Mouse (Mus musculus) midbrain, embryonic 11.5 days (tissue): ENCODE data around the gene Arl2. TPM values are rescaled to one million over a fixed set of nuclear protein-coding genes. Genes with fewer than 3 reads are reported as not detected.

ENCODE experiments used
- ATAC-seq: fragments of 200-750 bp; cut with Nextera tagmentation; 2 replicates; pipeline ENCODE4 v1.8.0; 2017; ENCODE audit warnings: moderate TSS enrichment, moderate library complexity; ENCODE audit not compliant: low FRiP score
- DNase-seq: peaks from one replicate; pipeline ENCODE4 v3.0.0; 2015; ENCODE audit warnings: low spot score; ENCODE audit errors: missing footprints
- H3K27ac ChIP-seq: fragments of 300-500 bp; sonication (generic); 2 replicates; pipeline ENCODE4 v1.5.1; 2014; ENCODE audit warnings: low read depth, low read length
- H3K27me3 ChIP-seq: fragments of 300-500 bp; sonication (generic); 2 replicates; pipeline ENCODE4 v1.6.1; 2014; ENCODE audit warnings: mild to moderate bottlenecking, low read length, moderate library complexity, mixed read lengths; ENCODE audit not compliant: control insufficient read depth, insufficient read depth
- H3K36me3 ChIP-seq: fragments of 300-500 bp; sonication (generic); 2 replicates; pipeline ENCODE4 v1.6.1; 2014; ENCODE audit warnings: mild to moderate bottlenecking, low read length, moderate library complexity, mixed read lengths; ENCODE audit not compliant: control insufficient read depth, insufficient read depth
- H3K4me1 ChIP-seq: fragments of 300-500 bp; sonication (generic); 2 replicates; pipeline ENCODE4 v1.6.1; 2014; ENCODE audit warnings: low read length; ENCODE audit not compliant: control insufficient read depth, insufficient read depth
- H3K4me2 ChIP-seq: fragments of 300-500 bp; sonication (generic); 2 replicates; pipeline ENCODE4 v1.6.1; 2014; ENCODE audit warnings: mild to moderate bottlenecking, moderate library complexity
- H3K4me3 ChIP-seq: fragments of 300-500 bp; sonication (generic); 2 replicates; pipeline ENCODE4 v1.5.1; 2014; ENCODE audit warnings: low read depth, low read length
- H3K9ac ChIP-seq: fragments of 300-500 bp; sonication (generic); 2 replicates; pipeline ENCODE4 v1.6.1; 2014; ENCODE audit warnings: low read length
- H3K9me3 ChIP-seq: fragments of 300-500 bp; sonication (generic); 2 replicates; pipeline ENCODE4 v1.6.1; 2016; ENCODE audit warnings: low read length; ENCODE audit not compliant: control insufficient read depth
- WGBS: fragments of 180-500 bp; shearing (Covaris S2); extraction: QIAGEN DNeasy Blood & Tissue Kit; methylation state at CpG from one replicate; pipeline ENCODE4 v1.1.7; 2014; 5-methylcytosine and 5-hydroxymethylcytosine counted together
- polyA plus RNA-seq: library from polyadenylated mRNA; unstranded; fragments of >200 nt; fragmentation: Nextera tagmentation; extraction: Ambion mirVana; gene quantifications from 2 replicates; pipeline ENCODE4 v1.2.1, GENCODE M21; 2014

The Arl2 gene
- polyA plus RNA-seq, 1 experiment from 2014 or later = 86.1 TPM

- ATAC-seq (no peak), DNase-seq (peak; percentile 47)
- no peaks in the 10 kb centered on the region for H3K27me3 ChIP-seq
- WGBS = 76% methylated on average over 6 of the region's 6 CpGs
- no peaks in the 10 kb centered on the region for H3K9me3 ChIP-seq
- no peak overlapping the region for H3K4me3 ChIP-seq
- H3K4me1 ChIP-seq = no peaks in the 10 kb centered on the region
- H3K9ac ChIP-seq = no peak overlapping the region
- H3K27ac ChIP-seq = no peak overlapping the region
- H3K4me2 ChIP-seq = no peak overlapping the region
- no peaks in the 10 kb centered on the region; the same call in none of the 2 replicates for H3K36me3 ChIP-seq
Measured at GRCm38 (mm10) chr19:6101186-6101585, 40.2 kb downstream of the Arl2 start.

- Histone ChIP-seq H3K36me3 (peaks cover 6% of the 10 kb centered on the region), H3K27ac (no peak overlapping the region), H3K4me3 (no peak overlapping the region), H3K9ac (no peak overlapping the region), H3K9me3 (no peaks in the 10 kb centered on the region), H3K4me1 (no peaks in the 10 kb centered on the region), H3K27me3 (no peaks in the 10 kb centered on the region), H3K4me2 (no peak overlapping the region)
- DNase-seq = no peak
- ATAC-seq = no peak
- WGBS = 89% methylated on average over 3 of the region's 3 CpGs
Measured at GRCm38 (mm10) chr19:6097847-6098246, 43.5 kb downstream of the Arl2 start.

GRCm38 (mm10) chr19:6094119-6094518 is 47.2 kb downstream of the Arl2 start, which contains the start of gene AC131692.1:
AC131692.1 (plus strand) TSS chr19:6094419.
- H3K4me2 ChIP-seq = no peak within 1 kb of the TSS
- no peaks in the 10 kb centered on the region for H3K27me3 ChIP-seq
- no peak within 1 kb of the TSS for H3K27ac ChIP-seq
- peaks cover 15% of the 10 kb centered on the region for H3K36me3 ChIP-seq
- H3K4me1 ChIP-seq = no peaks in the 10 kb centered on the region
- no peaks in the 10 kb centered on the region for H3K9me3 ChIP-seq
- H3K9ac ChIP-seq = no peak within 1 kb of the TSS
- ATAC-seq = no peak
- WGBS = 95% methylated on average over 7 of the region's 7 CpGs
- no peak within 1 kb of the TSS for H3K4me3 ChIP-seq
- DNase-seq = no peak

- H3K9me3 ChIP-seq = no peaks in the 10 kb centered on the region
- H3K4me3 ChIP-seq = no peak overlapping the region
- H3K4me2 ChIP-seq = no peak overlapping the region
- peaks cover 8% of the 10 kb centered on the region for H3K4me1 ChIP-seq
- no peak overlapping the region for H3K27ac ChIP-seq
- DNase-seq (no peak), ATAC-seq (no peak)
- H3K36me3 ChIP-seq = peaks cover 10% of the 10 kb centered on the region; the same call in 1 of the 2 replicates
- no peak overlapping the region for H3K9ac ChIP-seq
- WGBS = 96% methylated on average over 13 of the region's 13 CpGs
- no peaks in the 10 kb centered on the region for H3K27me3 ChIP-seq
Measured at GRCm38 (mm10) chr19:6088841-6089240, 52.5 kb downstream of the Arl2 start.

- DNase-seq (peak; percentile 94), ATAC-seq (peak; percentile 81)
- H3K4me1 ChIP-seq = peaks cover 12% of the 10 kb centered on the region
- under 1% methylated on average over 17 of the region's 17 CpGs for WGBS
- H3K4me3 ChIP-seq = peak overlapping the region; percentile 80
- H3K9ac ChIP-seq = peak overlapping the region; percentile 70
- no peak overlapping the region; the same call in 1 of the 2 replicates for H3K27ac ChIP-seq
- no peaks in the 10 kb centered on the region for H3K9me3 ChIP-seq
- H3K36me3 ChIP-seq = peaks cover 13% of the 10 kb centered on the region
- peak overlapping the region; percentile 80 for H3K4me2 ChIP-seq
- no peaks in the 10 kb centered on the region for H3K27me3 ChIP-seq
Measured at GRCm38 (mm10) chr19:6085417-6085879, 55.9 kb downstream of the Arl2 start.

- peak within 1 kb of the TSS; percentile 30; the same call in 1 of the 2 replicates for H3K27ac ChIP-seq
- ATAC-seq (peak; percentile 92), DNase-seq (peak; percentile 100)
- peaks cover 12% of the 10 kb centered on the region for H3K4me1 ChIP-seq
- peaks cover 12% of the 10 kb centered on the region for H3K36me3 ChIP-seq
- peak within 1 kb of the TSS; percentile 77 for H3K9ac ChIP-seq
- H3K9me3 ChIP-seq = no peaks in the 10 kb centered on the region
- H3K4me3 ChIP-seq = peak within 1 kb of the TSS; percentile 80
- under 1% methylated on average over 58 of the region's 58 CpGs for WGBS
- no peaks in the 10 kb centered on the region for H3K27me3 ChIP-seq
- peak within 1 kb of the TSS; percentile 80 for H3K4me2 ChIP-seq
Measured at GRCm38 (mm10) chr19:6084478-6085248, 56.7 kb downstream of the Arl2 start, which contains the start of the genes Zfpl1 and Cdca5. Zfpl1 (minus strand) TSS chr19:6084956. Cdca5 (plus strand) TSS chr19:6084983.

Other genes starting within 250 kb of the Arl2 start
- 7.3 and 8.3 TPM in 2 replicates for gene Tigd3, start 247.4 kb downstream of the Arl2 start, polyA plus RNA-seq
- 200 and 203 TPM in 2 replicates for gene Dpf2, start 228.5 kb downstream of the Arl2 start, polyA plus RNA-seq
- 2.2 and 2.5 TPM in 2 replicates for gene Cdc42ep2, start 216.7 kb downstream of the Arl2 start, polyA plus RNA-seq
- gene Pola2, start 177.3 kb downstream of the Arl2 start, polyA plus RNA-seq = 74.4 and 82.7 TPM in 2 replicates
- gene Slc22a20, start 155.4 kb downstream of the Arl2 start, polyA plus RNA-seq = not detected in 2 replicates
- 3.9 and 4.0 TPM in 2 replicates for gene Capn1, start 125.7 kb downstream of the Arl2 start, polyA plus RNA-seq
- 18.6 and 23.1 TPM in 2 replicates for gene Syvn1, start 95.0 kb downstream of the Arl2 start, polyA plus RNA-seq
- 88.0 and 92.5 TPM in 2 replicates for gene Mrpl49, start 83.8 kb downstream of the Arl2 start, polyA plus RNA-seq
- 717 and 781 TPM in 2 replicates for gene Fau, start 83.7 kb downstream of the Arl2 start, polyA plus RNA-seq
- gene Znhit2, start 80.4 kb downstream of the Arl2 start, polyA plus RNA-seq = 39.5 and 40.0 TPM in 2 replicates
- 35.7 and 39.6 TPM in 2 replicates for gene Tm7sf2, start 73.2 kb downstream of the Arl2 start, polyA plus RNA-seq
- gene Vps51, start 64.3 kb downstream of the Arl2 start, polyA plus RNA-seq = 37.4 and 48.3 TPM in 2 replicates
- gene Tmem262, start 61.5 kb downstream of the Arl2 start, polyA plus RNA-seq = not detected in 2 replicates
- 2.0 and 2.2 TPM in 2 replicates for gene Gm28374, start 59.3 kb downstream of the Arl2 start, polyA plus RNA-seq
- 63.4 and 63.5 TPM in 2 replicates for gene Zfpl1, start 56.6 kb downstream of the Arl2 start, polyA plus RNA-seq
- gene Cdca5, start 56.6 kb downstream of the Arl2 start, polyA plus RNA-seq = 61.2 and 66.3 TPM in 2 replicates
- gene AC131692.1, start 47.1 kb downstream of the Arl2 start, polyA plus RNA-seq = 0.27 and 0.40 TPM in 2 replicates
- 0.37 and 0.46 TPM in 2 replicates for gene Naaladl1, start 35.8 kb downstream of the Arl2 start, polyA plus RNA-seq
- 55.3 and 60.0 TPM in 2 replicates for gene Sac3d1, start 22.9 kb downstream of the Arl2 start, polyA plus RNA-seq
- gene Snx15, start 13.2 kb downstream of the Arl2 start, polyA plus RNA-seq = 23.8 and 26.1 TPM in 2 replicates
- gene Batf2, start 565 bp downstream of the Arl2 start, polyA plus RNA-seq = not detected in 2 replicates
- not detected in 2 replicates for gene Majin, start 42.8 kb upstream of the Arl2 start, polyA plus RNA-seq
- gene Gpha2, start 84.8 kb upstream of the Arl2 start, polyA plus RNA-seq = 0.39 and 0.40 TPM in 2 replicates
- gene Ppp2r5b, start 94.3 kb upstream of the Arl2 start, polyA plus RNA-seq = 39.1 and 41.0 TPM in 2 replicates
- 7.1 and 8.1 TPM in 2 replicates for gene Atg2a, start 100.1 kb upstream of the Arl2 start, polyA plus RNA-seq
- gene Ehd1, start 135.2 kb upstream of the Arl2 start, polyA plus RNA-seq = 64.1 and 68.2 TPM in 2 replicates
- gene Cdc42bpg, start 164.9 kb upstream of the Arl2 start, polyA plus RNA-seq = 0.23 and 0.42 TPM in 2 replicates
- gene Men1, start 193.4 kb upstream of the Arl2 start, polyA plus RNA-seq = 51.2 and 54.7 TPM in 2 replicates
- gene Map4k2, start 199.6 kb upstream of the Arl2 start, polyA plus RNA-seq = 6.2 and 8.6 TPM in 2 replicates
- 186 and 215 TPM in 2 replicates for gene Sf1, start 222.1 kb upstream of the Arl2 start, polyA plus RNA-seq
- 0.81 and 1.8 TPM in 2 replicates for gene Pygm, start 242.9 kb upstream of the Arl2 start, polyA plus RNA-seq